Mouse (Mus musculus): ENCODE measurements around the gene Tgfbi.

DNA sequence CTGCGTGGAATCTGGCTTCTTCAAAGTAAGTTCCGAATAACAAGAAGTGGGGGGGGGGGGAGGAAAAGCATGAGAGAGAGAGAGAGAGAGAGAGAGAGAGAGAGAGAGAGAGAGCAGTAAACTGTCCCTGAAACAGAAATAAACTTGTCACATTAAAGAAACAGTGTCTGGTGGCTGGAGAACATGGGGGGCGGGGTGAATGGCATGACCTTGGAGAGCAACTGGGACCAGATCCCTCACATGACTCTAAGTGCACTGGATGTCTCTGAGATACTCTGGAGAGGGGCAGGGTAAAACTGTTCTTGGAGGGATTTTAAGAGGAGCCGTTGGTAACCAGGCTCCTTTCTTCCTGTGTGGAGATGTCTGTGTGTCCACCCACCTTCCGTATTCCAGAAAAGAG, 19.1 kb upstream of the Tgfbi start:
- TF ChIP-seq CTCF (IDR thresholded peaks at IDR 0.05): no peak
- no peak for TF ChIP-seq EP300 (IDR thresholded peaks at IDR 0.05)
